Mouse (Mus musculus) ES-E14 (cell line): ENCODE measurements around the gene Pllp. TPM values are rescaled to one million over a fixed set of nuclear protein-coding genes. Genes with fewer than 3 reads are reported as not detected.

Source experiments
- DNase-seq: peaks from one replicate; pipeline ENCODE4 v3.0.0-alpha.2; 2013; ENCODE audit warnings: low read depth, low spot score
- H3K27ac ChIP-seq: 2 replicates; pipeline ENCODE4 v1.5.1; 2012; ENCODE audit warnings: low read depth, mild to moderate bottlenecking, low read length, moderate library complexity, mixed read lengths; ENCODE audit not compliant: poor library complexity, insufficient read depth, severe bottlenecking
- H3K36me3 ChIP-seq: 2 replicates; pipeline ENCODE4 v1.6.1; 2012; ENCODE audit warnings: mild to moderate bottlenecking, low read length, moderate library complexity, mixed read lengths; ENCODE audit not compliant: control insufficient read depth, poor library complexity, insufficient read depth, severe bottlenecking
- H3K4me1 ChIP-seq, 2 experiments: fragments of 150-350 bp in 1 of 2; sonication (generic) in 1 of 2; 2 replicates each; pipeline ENCODE4 v1.6.1; 2012; ENCODE audit warnings: low read length in 2 of 2, mild to moderate bottlenecking in 1 of 2, mixed read lengths in 1 of 2; ENCODE audit not compliant: control insufficient read depth in 2 of 2, insufficient read depth in 2 of 2, poor library complexity in 1 of 2
- H3K4me3 ChIP-seq, 2 experiments: fragments of 150-350 bp in 1 of 2; sonication (generic) in 1 of 2; 2 replicates each; pipeline ENCODE4 v1.5.1; 2012; ENCODE audit warnings: low read length in 2 of 2, low read depth in 1 of 2, mild to moderate bottlenecking in 1 of 2, mixed read lengths in 1 of 2; ENCODE audit not compliant: insufficient read depth in 1 of 2, poor library complexity in 1 of 2, severe bottlenecking in 1 of 2
- H3K9ac ChIP-seq: 2 replicates; pipeline ENCODE4 v1.6.1; 2012; ENCODE audit warnings: low read depth, mild to moderate bottlenecking, low read length, mixed read lengths; ENCODE audit not compliant: poor library complexity, insufficient read depth, severe bottlenecking
- H3K9me3 ChIP-seq: fragments of 150-350 bp; sonication (generic); 2 replicates; pipeline ENCODE4 v1.6.1; 2012; ENCODE audit warnings: low read depth, mild to moderate bottlenecking, low read length; ENCODE audit not compliant: control insufficient read depth, insufficient read depth
- CHD2 ChIP-seq: IDR thresholded peaks from 2 replicates; pipeline ENCODE4 v1.6.1; 2014; ENCODE audit warnings: mild to moderate bottlenecking, low read depth, low read length, inconsistent platforms
- HCFC1 ChIP-seq: IDR thresholded peaks from 2 replicates; pipeline ENCODE4 v1.6.1; 2012; ENCODE audit warnings: low read length, inconsistent platforms, borderline replicate concordance; ENCODE audit not compliant: insufficient read depth
- MAFK ChIP-seq: IDR thresholded peaks from 2 replicates; pipeline ENCODE4 v1.6.1; 2014; ENCODE audit warnings: mild to moderate bottlenecking, low read depth, low read length, inconsistent platforms; ENCODE audit not compliant: insufficient read depth
- ZC3H11A ChIP-seq: IDR thresholded peaks from 2 replicates; pipeline ENCODE4 v1.6.1; 2012; ENCODE audit warnings: low read depth, mild to moderate bottlenecking, inconsistent platforms, low read length, borderline replicate concordance
- ZNF384 ChIP-seq: IDR thresholded peaks from 2 replicates; pipeline ENCODE4 v1.6.1; 2012; ENCODE audit warnings: low read depth, low read length, inconsistent platforms
- in situ Hi-C, 2 experiments: fragments of 600-800 bp; cut with MboI; formaldehyde crosslinking; loops; one replicate each; pipeline ENCODE4 v1.15.1; 2025; ENCODE audit warnings: low sequenced_read_pairs in 2 of 2, inconsistent platforms in 1 of 2; ENCODE audit not compliant: unreplicated experiment in 2 of 2
- total RNA-seq: library from RNA; depleted of rRNA; stranded (reverse); fragments of 300-350 nt; gene quantifications from 2 replicates; pipeline ENCODE4 v1.2.3, GENCODE M21; 2012

Gene Pllp
- total RNA-seq, 1 experiment: 7.8 TPM

GRCm38 (mm10) chr8:94716841-94717240 is 20.8 kb upstream of the Pllp start:
- no peak for DNase-seq
- Histone ChIP-seq H3K27ac (no peak overlapping the region), H3K4me1 (no peaks in the 10 kb centered on the region), H3K9ac (no peak overlapping the region), H3K9me3 (no peaks in the 10 kb centered on the region), H3K36me3 (no peaks in the 10 kb centered on the region), H3K4me3 (no peak overlapping the region)
- TF ChIP-seq ZC3H11A (no peak), CHD2 (no peak), ZNF384 (no peak), HCFC1 (no peak), MAFK (no peak)
- in situ Hi-C loops: no loop called here

GRCm38 (mm10) chr8:94715871-94716270 is 19.8 kb upstream of the Pllp start:
- Histone ChIP-seq H3K27ac (no peak overlapping the region), H3K9me3 (no peaks in the 10 kb centered on the region), H3K9ac (no peak overlapping the region), H3K4me1 (no peaks in the 10 kb centered on the region), H3K4me3 (no peak overlapping the region), H3K36me3 (no peaks in the 10 kb centered on the region)
- DNase-seq: no peak
- in situ Hi-C loops: no loop called here
- no peak for TF ChIP-seq ZNF384
- no peak for TF ChIP-seq MAFK
- TF ChIP-seq ZC3H11A: no peak
- no peak for TF ChIP-seq CHD2
- no peak for TF ChIP-seq HCFC1

- DNase-seq: no peak
- no peaks in the 10 kb centered on the region for H3K36me3 ChIP-seq
- no peak overlapping the region for H3K9ac ChIP-seq
- H3K4me3 ChIP-seq: no peak overlapping the region
- peaks cover 0 to 3% of the 10 kb centered on the region in 2 experiments; a peak in 1 of 4 replicates for H3K4me1 ChIP-seq
- in situ Hi-C loops: no loop called here
- H3K9me3 ChIP-seq: no peaks in the 10 kb centered on the region
- TF ChIP-seq CHD2 (no peak), ZC3H11A (no peak), HCFC1 (no peak), MAFK (no peak), ZNF384 (no peak)
- H3K27ac ChIP-seq: no peak overlapping the region
Measured at GRCm38 (mm10) chr8:94714556-94714955, 18.5 kb upstream of the Pllp start.

GRCm38 (mm10) chr8:94711160-94711718 is 15.2 kb upstream of the Pllp start:
- peaks cover 2 to 9% of the 10 kb centered on the region in 2 experiments; a peak in 2 of 4 replicates for H3K4me1 ChIP-seq
- H3K9ac ChIP-seq: no peak overlapping the region
- no peak for DNase-seq
- no peaks in the 10 kb centered on the region for H3K36me3 ChIP-seq
- TF ChIP-seq MAFK (no peak), ZNF384 (no peak), CHD2 (no peak)
- in situ Hi-C loops: no loop called here
- no peak overlapping the region for H3K4me3 ChIP-seq
- H3K27ac ChIP-seq: no peak overlapping the region
- H3K9me3 ChIP-seq: no peaks in the 10 kb centered on the region

- Histone ChIP-seq H3K9me3 (no peaks in the 10 kb centered on the region), H3K4me1 (peaks cover 2 to 10% of the 10 kb centered on the region in 2 experiments; a peak in 2 of 4 replicates), H3K4me3 (no peak overlapping the region), H3K9ac (no peak overlapping the region), H3K36me3 (no peaks in the 10 kb centered on the region), H3K27ac (no peak overlapping the region)
- TF ChIP-seq MAFK (no peak), CHD2 (no peak), ZNF384 (no peak)
- in situ Hi-C loops: no loop called here
- no peak for DNase-seq
Measured at GRCm38 (mm10) chr8:94710336-94710735, 14.3 kb upstream of the Pllp start.
